Mouse (Mus musculus): ENCODE measurements around the gene Cc2d1b.

DNA sequence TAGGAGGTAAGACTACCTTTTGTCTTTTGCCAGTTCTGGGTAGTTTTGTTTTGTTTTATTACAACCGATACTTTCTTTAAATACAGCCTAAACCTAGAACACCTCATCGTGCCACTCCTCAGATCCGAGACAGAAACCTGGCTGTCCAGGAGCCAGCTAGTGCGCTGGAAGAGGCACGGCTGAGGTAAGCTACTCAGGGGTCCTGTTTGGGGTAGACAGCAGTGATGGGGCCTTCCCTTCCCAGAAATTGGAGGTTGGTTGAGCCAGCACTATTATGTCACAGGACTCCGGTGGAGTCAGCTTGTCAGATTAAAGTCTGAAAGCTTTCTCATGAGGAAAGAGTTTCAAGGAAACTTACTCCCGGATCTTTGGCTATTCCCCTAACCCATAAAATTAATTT lies 17.9 kb upstream of the Cc2d1b start:
- TF ChIP-seq CTCF (IDR thresholded peaks at IDR 0.05; ENCODE audit: borderline replicate concordance, insufficient read depth, low read length) (no peak), POLR2A (IDR thresholded peaks at IDR 0.05; ENCODE audit: low read depth, low read length) (no peak)
